Mouse (Mus musculus) ES-E14 (cell line): Measurements from ENCODE around the gene Prss28.

Experiments
- CHD2 ChIP-seq: IDR thresholded peaks from 2 replicates; pipeline ENCODE4 v1.6.1; 2014; ENCODE audit warnings: mild to moderate bottlenecking, low read depth, low read length, inconsistent platforms
- MAFK ChIP-seq: IDR thresholded peaks from 2 replicates; pipeline ENCODE4 v1.6.1; 2014; ENCODE audit warnings: mild to moderate bottlenecking, low read depth, low read length, inconsistent platforms; ENCODE audit not compliant: insufficient read depth
- ZNF384 ChIP-seq: IDR thresholded peaks from 2 replicates; pipeline ENCODE4 v1.6.1; 2012; ENCODE audit warnings: low read depth, low read length, inconsistent platforms

DNA sequence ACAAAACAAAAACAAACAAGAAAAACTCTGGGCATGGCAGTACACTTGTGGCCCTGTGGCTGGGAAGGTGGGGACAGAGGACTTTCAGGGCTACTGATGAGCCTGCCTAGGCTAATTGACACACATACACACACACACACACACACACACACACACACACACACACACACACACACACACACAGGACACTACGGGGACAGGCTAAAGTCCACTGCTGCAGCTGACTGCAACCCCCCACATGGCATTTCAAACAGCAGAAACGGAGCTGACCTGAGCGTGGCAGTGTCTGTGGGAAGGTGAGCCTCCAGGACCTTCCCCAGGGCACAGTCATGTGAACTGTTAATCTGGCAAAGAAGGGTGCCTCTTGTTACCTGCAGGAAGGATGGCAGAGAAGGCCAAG lies 33.0 kb downstream of the Prss28 start:
- TF ChIP-seq CHD2 (no peak), MAFK (no peak), ZNF384 (no peak)
